Mouse (Mus musculus): ENCODE results near the gene Birc3.
A peak's percentile ranks its signal among the peaks of the same experiment; 100 is the strongest.
"Not testable (repeated sequence)": the region's sequence is repeated elsewhere in the genome, so short reads cannot be mapped to it uniquely, and the experiment has no call there.

Gene Birc3

GRCm38 (mm10) chr9:7872775-7873439 lies at the start of gene Birc3:
Gene Birc3 (minus strand): TSS chr9:7873186.
- peak; percentile 75 to 77 for DNase-seq (ENCODE audit: low spot score in 2 of 2)

DNA sequence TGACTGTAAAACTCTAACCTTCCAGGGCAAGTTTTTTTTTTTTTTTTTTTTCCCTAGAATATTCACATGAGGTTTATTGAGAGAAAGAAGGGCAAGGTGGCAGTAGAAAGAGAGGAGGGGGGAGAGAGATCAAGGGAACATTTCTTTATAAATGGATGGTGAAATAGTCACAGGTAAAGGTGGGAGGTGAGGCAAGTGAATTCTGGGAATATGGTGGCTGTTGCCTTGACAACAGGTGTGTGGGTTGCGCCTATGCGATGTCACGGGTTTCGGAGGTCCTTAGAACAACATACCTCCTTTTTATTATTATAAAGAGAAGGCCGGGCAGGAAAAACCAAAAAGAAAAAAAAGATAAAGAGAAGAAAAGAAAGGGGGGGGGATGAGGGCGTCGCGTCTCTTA lies 41.9 kb upstream of the Birc3 start:
- DNase-seq (ENCODE audit: low spot score in 2 of 2), result no peak

GRCm38 (mm10) chr9:7914487-7914886 lies 41.5 kb upstream of the Birc3 start:
- DNase-seq (ENCODE audit: low spot score in 2 of 2), result peak; percentile 18 to 54

GRCm38 (mm10) chr9:7913953-7914352 lies 41.0 kb upstream of the Birc3 start:
- no peak for DNase-seq (ENCODE audit: low spot score in 2 of 2)

- DNase-seq (ENCODE audit: low spot score in 2 of 2), result no peak
Measured at GRCm38 (mm10) chr9:7907351-7907985, 34.5 kb upstream of the Birc3 start.

DNA sequence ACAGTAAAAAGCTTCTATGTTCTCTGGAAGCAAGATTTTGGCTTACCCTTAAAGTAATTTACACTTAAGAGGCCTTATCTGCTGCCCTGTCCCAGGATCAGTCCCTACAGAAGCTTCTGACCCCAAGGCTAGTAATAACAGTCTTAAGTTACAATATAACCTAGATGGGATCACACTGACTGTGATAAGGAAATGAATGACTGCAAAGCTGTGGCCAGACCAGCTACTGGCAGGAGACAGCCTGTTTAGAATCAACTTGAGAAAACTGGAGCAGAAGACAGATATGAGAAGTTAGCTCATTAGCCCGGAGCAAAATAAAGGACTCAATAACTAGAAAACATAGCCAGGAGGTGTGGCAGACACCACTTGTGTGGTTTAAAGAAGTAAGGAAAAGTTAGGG lies 33.6 kb upstream of the Birc3 start:
- no peak for DNase-seq (ENCODE audit: low spot score in 2 of 2)

DNA sequence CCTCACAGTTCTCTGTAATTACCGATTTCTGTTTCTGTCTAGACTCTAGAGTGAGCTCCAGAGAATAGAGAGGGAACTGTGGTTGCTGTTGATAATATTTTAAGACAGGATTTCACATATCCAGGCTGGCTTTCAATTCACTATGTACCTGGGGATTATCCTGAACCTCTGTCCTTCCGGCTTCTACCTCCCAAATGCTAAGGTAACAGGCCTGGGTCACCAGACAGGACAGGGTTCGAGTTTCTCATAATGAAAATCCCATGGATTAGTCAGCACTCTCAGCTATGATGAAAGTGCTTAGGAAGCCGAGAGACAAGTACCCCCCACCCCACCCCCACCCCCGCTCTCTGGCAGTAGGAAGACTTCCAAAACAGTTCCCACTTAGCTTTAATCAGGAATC lies 30.8 kb upstream of the Birc3 start:
- no peak for DNase-seq (ENCODE audit: low spot score in 2 of 2)

GRCm38 (mm10) chr9:7903262-7903661 lies 30.3 kb upstream of the Birc3 start:
- DNase-seq (ENCODE audit: low spot score in 2 of 2), result no peak

DNA sequence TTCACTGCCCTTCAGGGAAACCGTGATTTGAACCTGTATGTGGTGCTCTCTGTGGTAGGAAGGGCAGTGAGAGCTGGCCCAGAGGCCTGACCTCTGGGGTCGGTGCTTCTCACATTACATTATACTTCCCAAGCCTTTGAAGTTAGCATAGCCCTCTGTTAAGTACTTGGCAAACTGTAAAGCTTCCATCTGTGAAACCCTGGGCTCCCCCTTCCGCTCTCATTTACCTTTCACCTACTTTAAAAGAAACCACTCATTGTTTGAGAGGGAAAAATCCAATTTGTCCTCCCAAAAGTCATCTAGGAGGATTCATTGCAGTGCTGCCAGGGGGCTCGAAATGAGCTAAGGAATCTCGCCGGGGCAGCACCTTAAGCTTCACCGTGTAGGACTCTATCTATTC lies 29.3 kb upstream of the Birc3 start:
- no peak for DNase-seq (ENCODE audit: low spot score in 2 of 2)

- peak in 1 of 2 experiments; percentile 16 for DNase-seq (ENCODE audit: low spot score in 2 of 2)
Measured at GRCm38 (mm10) chr9:7900965-7901364, 28.0 kb upstream of the Birc3 start.

GRCm38 (mm10) chr9:7897502-7897901 lies 24.5 kb upstream of the Birc3 start:
- peak; percentile 58 to 76 for DNase-seq (ENCODE audit: low spot score in 2 of 2)

DNA sequence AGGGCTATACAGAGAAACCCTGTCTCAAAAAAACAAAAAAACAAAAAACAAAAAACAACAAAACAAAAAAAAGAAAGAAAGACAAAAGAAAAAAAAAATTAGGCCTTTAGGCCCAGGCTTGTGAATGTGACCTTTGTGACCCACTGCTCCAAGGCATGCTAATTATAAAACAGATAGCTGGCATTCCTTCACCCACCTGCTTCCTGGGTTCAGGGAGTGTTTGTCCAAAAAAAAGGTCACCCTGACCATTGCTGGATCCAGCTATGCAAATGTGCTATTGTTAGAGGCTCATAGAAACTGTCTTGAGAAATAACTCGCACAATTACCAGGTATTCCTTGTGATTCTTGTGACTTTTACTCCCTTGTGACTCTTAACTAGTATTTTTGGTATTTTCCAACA lies 18.8 kb upstream of the Birc3 start:
- not testable (repeated sequence) for DNase-seq (ENCODE audit: low spot score in 2 of 2)

- no peak for DNase-seq (ENCODE audit: low spot score in 2 of 2)
Measured at GRCm38 (mm10) chr9:7891177-7891576, 18.2 kb upstream of the Birc3 start.

DNA sequence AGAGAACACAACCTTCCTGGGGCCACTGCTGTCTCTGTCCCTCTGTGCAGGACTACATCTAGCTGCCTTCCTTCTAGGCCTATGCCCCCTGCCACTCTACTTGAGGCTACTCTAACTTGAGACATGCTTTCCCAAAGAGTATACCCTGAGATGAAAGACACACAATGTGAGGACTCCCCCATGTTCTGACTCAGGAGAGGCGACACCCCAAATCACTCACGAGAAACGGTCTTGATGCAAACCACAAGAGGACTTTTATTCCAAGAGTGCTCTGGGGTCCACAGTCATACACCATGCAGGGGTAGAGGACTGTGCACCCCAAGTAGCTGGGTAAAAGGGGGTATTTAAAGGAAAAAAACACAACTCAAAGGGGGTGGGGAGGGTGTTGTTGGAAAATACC lies 11.4 kb upstream of the Birc3 start:
- DNase-seq (ENCODE audit: low spot score in 2 of 2), result no peak

GRCm38 (mm10) chr9:7882304-7882865 lies 9.4 kb upstream of the Birc3 start:
- no peak for DNase-seq (ENCODE audit: low spot score in 2 of 2)

GRCm38 (mm10) chr9:7873511-7874211 lies 675 bp upstream of the Birc3 start:
- no peak for DNase-seq (ENCODE audit: low spot score in 2 of 2)

DNA sequence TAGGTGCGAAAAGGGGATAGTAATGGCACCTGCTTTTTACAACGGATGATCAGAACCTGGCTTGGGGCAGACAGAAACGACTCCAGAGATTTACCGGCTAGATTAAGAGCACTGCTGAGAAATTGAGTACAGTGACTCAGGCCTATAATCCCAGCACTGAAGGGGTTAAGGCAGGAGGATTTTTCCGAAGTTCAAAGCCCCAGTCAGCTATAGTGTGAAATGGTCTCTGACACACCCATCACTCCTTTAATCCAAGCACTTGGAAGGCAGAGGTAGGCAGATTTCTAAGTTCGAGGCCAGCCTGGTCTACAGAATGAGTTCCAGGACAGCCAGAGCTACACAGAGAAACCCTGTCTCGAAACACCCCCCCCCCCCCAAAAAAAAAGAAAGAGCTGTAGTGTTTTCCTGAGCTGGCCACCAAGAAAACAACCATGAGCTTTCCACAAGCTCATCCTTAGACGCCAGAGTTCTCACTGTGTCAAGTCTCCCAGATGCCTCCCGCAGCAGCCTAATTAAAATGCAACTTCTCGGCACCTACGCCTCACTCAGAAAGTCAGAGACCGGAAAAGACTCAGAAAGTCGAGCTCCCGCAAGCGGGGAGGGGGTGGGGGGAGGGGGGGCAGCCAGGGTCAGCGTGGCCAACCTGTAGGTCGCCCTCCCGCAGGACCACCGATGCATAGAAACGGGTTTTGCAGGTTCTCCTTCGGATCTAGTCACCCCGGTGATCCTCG lies 777 bp downstream of the Birc3 start:
- no peak for DNase-seq (ENCODE audit: low spot score in 2 of 2)

- no peak for DNase-seq (ENCODE audit: low spot score in 2 of 2)
Measured at GRCm38 (mm10) chr9:7871316-7872043, 1.5 kb downstream of the Birc3 start.

- no peak for DNase-seq (ENCODE audit: low spot score in 2 of 2)
Measured at GRCm38 (mm10) chr9:7870556-7871315, 2.2 kb downstream of the Birc3 start.

GRCm38 (mm10) chr9:7868838-7869491 lies 4.0 kb downstream of the Birc3 start:
- DNase-seq (ENCODE audit: low spot score in 2 of 2), result peak in 1 of 2 experiments; percentile 17
